Mouse (Mus musculus): ENCODE data around the gene Asic4.
A peak's percentile ranks its signal among the peaks of the same experiment; 100 is the strongest.

Asic4 gene

DNA sequence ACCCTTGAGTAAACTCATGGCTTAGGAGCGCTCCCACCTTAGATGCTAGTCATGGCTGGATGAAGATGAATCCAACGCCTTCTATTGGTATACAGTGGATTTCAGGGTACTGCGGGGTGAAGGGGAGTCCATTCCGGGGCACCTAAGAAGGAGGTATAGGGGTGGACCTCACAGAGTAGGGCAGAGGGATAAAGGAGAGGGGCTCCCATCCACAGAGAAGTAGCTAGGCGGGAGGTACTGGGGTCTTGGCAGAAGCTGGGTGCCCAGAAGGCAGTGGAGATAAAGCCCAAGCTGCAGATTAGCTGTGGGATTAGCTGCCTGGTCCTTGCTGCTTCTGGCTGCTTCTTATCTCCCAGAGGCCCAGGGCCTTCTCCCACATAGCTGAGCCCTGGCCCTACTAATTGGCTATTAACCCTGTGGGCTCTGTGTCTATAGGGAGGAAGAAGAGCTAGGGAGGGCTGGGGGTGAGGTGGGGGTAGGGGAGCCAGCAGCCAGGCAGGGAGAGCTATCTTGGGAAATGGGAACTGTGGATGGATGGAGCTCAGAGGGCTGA, 13.5 kb downstream of the Asic4 start:
- no peak for DNase-seq (ENCODE audit: low spot score in 2 of 2)

DNA sequence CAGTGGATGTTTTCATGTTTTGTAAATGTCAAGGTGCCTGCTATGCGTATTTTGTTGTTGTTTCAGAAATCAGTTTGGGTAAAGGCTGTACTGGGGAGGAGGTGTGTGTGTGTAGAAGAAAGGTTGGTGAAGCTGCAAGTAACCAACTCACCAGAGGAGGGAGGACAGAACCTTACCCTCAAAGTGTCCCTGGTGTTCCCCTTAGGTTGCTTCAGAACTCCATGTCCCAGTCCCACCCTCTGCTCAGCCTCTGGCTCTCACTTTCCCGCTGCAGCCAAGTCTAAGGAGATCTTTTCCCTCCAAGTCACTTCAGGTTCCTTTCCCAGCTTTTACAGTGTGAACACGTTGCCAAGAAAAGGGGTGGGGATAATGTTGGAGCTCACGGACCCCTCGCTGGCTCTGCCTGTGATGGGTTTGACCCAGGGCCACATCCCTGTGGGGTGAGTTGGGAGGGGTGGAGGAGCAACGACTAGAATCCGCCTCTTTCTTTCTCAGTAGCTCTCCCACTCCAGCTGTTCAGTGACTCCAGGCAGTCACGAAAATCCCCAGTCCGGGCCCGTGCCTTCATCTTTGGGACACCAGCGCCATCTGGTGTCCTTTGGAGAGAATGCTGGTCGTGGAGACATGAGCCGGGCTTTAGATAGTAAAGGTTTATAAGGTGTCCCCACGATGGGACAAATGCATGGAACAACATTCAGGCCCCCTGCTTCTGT, 17.1 kb downstream of the Asic4 start:
- peak; percentile 42 to 58 for DNase-seq (ENCODE audit: low spot score in 2 of 2)

DNA sequence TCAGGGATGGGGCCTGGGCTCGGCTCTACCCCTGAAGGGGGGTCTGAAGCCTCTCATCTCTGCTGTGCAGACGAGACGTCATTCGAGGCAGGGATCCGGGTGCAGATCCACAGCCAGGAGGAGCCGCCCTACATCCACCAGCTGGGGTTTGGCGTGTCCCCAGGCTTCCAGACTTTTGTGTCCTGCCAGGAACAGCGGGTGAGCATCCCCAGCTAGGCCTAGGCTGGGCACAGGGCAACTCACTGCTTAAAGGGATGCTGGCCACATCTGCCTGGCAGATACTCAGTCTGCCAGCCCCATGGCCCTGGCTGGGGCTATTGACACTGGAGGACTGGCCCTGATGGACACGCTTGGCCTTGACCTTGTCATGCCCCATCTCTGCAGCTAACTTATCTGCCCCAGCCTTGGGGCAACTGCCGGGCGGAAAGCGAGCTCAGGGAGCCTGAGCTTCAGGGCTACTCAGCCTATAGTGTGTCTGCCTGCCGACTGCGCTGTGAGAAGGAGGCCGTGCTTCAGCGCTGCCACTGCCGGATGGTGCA, 19.1 kb downstream of the Asic4 start:
- no peak for DNase-seq (ENCODE audit: low spot score in 2 of 2)

DNA sequence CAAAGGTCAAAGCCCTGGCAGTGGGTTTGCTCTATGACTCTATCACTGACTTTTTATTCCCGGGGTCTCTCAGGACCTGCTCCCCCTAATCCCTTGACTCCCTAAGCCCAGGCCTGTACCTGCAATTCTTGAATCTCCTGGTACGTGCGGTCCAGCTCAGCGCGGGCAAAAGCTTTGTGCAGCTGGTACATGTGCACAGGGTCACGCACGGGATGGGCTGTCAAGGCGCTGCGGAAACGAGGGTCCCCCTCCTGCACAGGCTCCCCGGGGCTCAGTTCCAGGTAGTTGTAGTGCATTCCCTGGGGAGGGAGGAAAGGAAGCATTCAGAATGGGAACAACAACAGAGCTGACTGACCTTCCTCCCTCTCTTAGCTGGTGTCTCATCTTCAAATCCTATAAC, 26.2 kb downstream of the Asic4 start:
- no peak for DNase-seq (ENCODE audit: low spot score in 2 of 2)

DNA sequence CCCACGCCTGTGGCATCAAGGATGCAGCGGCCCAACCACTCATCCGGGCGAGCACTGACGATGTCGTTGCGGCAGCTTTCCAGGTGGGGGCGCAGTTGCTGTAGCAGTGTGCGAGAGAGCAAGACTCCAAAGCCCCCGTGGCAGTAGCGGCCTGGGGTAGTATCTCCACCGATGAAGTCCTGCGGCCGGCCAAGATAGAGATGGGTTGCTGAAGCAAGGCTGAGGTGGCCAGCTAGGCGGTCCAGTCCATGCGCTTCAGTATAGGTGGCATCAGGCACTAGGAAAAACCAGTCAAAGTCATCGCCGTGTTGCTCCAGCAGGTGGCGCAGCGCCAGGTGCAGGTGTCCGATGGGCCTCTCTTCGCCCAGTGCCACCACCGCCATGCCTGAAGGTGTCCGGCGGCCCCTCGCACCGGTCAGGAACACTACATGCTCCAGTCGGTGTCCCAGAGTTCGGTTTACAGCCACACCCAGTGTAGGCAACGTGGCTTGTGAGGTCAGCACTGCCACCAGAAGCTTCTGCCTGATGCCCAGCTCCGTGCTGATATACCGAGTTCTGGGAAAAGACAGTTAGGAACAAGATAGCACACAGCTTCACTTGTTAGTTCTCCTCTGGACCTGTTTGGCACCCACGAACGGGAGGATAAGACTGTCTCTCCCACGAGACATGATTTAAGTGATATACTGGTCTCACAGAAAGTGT, 27.2 kb downstream of the Asic4 start:
- DNase-seq (ENCODE audit: low spot score in 2 of 2), result peak; percentile 73 to 78

DNA sequence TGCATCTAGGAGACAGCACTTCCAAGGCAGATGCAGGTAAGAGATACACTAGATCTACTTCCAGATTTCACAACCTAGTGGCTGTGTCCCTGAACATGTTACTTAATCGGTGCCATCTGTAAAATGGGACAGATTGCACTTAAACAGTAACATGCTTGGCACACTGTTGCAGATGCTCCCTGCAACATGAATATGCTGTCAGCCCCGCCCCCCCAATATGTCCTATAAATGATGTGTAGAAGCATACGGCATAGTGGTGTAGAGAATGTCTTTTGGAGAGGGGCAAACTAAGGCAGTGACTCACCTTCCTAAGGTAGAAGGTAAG, 27.7 kb downstream of the Asic4 start:
- no peak for DNase-seq (ENCODE audit: low spot score in 2 of 2)

DNA sequence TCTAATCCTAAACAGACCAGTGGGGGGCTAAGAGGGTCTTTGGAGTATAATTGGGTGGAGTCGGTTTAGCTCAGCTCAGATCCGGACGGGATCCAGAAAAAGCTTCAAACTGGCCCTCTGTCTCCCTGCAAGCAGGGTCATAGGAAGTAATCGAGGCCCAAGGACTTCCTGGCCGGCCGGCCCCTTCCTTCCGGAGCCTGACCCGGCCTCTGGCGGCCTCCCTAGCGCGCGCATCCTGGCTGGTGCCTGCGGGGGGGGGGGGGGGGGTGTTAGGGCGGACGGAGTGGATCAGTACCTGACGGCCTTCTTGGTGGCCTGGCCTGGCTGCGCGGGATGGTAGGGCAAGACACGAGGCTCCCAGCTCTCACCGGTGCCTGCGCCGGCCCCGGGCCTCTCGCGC, 28.3 kb downstream of the Asic4 start:
- peak; percentile 32 for DNase-seq (ENCODE audit: low spot score in 2 of 2)

DNA sequence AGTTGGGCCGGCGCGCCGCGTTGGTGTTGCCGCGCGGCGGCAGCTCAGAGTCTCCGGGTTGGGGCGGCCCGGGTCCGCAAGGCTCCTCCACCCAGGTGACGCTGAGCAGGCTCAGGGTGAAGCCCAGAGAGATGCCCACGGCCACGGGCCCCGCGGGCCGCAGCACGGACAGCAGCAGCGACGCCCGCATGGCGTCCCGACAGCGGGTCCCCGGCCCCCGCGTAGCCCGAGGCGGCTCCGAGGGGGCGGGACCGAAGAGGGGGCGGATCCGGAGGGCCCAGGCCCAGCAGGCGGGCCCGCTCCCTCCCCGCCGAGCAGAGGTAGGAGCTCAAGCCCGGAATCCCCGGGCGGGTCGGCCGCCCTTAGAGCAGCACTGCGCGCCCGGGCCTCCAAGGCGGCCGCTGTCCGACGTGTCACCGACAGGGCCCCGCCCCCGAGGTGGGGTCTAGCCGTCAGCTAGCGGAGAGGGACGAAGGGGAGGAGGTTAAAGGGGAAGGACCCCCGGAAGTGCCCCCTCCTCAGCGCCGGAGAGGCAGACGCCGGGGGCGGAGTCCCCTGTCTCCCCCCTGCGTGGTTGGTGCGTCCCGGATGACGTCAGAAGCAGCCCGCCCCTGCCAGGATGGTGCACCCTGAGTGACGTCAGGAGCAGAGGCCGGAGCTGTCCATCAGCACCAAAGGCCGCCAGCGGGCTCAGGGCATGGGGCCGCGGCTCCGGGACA, 28.8 kb downstream of the Asic4 start, which contains the start of the genes Chpf and Tmem198:
TSS of gene Chpf (minus strand) at position 392 of the 719 bp plus-strand sequence.
TSS of gene Tmem198 (plus strand) at position 617 of the 719 bp plus-strand sequence.
- DNase-seq (ENCODE audit: low spot score in 2 of 2), result peak; percentile 93 to 94

DNA sequence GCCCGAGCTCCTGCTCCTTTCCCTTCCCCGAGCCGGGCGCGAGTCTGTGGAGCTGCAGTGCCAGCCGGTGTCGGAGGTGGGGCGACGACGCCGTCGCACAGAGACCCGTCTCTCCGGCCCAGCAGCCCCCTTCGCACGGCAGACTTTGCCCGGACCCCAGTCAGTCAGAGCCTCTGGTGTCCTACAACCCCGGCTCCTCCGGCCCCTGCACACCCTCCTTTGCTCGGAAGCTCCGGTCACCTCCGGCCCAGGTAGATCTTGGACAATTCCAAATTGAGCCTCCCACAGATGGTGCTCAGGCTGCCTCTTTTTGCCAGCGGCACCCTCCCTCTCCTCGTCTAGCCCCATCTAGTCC, 29.4 kb downstream of the Asic4 start:
- DNase-seq (ENCODE audit: low spot score in 2 of 2), result no peak

DNA sequence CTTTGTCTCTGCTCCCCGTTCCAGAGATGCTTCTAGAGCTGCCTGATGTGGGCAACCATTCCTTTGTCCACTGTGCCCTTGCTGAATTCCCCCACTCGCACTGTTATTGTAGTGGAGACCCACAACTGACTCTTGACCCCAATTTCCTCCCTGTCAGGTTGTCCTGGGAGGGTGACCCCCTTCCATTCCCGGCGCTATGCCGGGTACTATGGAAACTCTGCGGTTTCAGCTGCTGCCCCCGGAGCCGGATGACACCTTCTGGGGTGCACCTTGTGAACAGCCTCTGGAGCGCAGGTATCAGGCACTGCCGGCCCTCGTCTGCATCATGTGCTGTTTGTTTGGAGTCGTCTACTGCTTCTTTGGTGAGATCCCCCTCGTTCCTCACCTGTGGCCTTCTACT, 29.8 kb downstream of the Asic4 start:
- no peak for DNase-seq (ENCODE audit: low spot score in 2 of 2)

DNA sequence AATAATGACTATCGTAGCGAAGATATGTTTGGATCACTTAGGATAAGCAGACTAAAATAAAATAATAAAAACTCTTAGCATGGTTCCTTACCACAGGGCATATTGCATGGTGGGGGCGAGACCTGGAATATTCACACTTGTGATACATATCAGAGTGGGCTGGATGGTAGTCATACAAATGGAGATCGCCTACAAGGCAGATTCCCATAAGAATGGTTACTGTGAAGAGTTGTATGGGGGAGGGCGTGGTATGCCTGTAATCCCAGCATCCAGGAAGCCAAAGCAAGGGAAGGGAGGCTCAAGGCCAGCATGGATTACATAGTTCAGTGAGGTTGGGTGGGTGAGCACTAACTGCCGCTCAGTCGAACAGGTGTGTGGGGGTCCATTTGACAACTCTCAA, 30.5 kb downstream of the Asic4 start:
- no peak for DNase-seq (ENCODE audit: low spot score in 2 of 2)

DNA sequence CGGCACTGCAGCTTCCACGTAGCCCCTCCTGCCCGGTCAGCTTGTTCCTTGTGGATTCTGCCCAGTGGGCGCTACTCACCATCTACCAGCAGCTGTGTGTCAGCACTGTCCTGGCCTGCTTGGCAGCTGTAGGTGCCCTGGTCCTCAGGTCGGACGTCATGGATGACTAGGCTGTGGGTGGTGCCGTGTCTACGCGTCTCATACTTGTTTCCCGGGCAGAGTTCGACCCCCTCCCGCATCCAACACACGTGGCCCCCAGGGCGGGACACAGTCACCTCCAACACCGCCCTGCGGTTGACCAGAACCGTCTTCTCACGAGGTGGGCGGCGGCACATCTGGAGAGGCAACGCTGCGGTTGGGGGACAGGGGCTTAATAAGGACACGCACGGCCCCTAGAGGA, 36.3 kb downstream of the Asic4 start:
- DNase-seq (ENCODE audit: low spot score in 2 of 2), result no peak

DNA sequence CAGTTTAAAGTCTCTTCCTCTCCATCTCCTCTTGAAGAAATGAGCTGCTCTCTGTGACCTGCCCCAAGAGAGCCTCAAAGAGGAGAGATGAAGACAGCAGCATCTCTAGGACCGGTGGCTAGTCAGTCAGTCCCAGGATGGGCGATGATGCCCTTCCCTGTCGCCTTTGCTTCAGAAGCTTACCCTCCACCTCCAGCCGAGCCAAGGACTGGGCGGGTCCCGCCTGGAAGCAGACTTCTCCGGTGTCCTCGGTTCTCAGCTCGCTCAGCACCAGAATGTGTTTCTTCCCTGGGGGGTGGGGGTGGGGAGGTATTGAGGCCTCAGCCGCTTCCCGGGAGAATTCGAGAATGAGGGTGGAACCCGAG, 36.8 kb downstream of the Asic4 start:
- DNase-seq (ENCODE audit: low spot score in 2 of 2), result no peak

DNA sequence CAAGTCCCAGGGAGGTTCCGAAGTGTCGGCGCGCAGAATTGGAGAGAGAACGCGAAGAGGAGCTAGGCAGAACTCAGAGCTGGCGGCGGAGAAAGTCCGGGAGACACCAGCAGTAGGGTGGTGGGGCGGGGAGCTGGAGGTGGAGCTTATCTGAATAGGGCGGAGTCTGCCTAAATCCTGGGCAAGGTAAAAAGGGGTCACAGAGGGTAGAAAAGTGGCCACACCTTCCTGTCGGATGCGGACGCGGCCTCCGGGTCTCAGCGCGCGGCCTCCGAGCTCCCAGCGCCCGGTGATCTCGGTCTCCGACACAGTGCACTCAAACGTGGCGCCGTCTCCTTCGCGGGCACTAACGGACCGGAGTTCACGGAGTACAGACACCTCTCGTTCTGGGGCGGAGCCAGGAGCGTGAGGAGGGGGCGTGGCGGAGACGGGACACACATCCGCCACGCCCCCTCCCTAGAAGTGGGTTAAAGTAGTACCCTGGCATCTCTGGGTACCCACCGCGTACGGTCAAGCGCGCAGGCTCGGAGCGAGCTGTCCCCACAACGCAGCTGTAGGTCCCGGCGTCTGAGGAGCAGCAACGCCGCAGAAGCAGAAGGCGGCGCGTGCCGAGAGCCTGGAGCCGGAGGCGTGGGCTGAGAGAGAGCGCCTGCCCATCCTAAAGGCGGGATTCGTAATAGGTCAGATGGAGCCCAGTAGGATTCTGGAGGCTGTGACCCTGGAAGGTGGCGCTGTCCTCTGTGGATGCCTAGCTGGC, 37.3 kb downstream of the Asic4 start:
- peak; percentile 42 to 50 for DNase-seq (ENCODE audit: low spot score in 2 of 2)

DNA sequence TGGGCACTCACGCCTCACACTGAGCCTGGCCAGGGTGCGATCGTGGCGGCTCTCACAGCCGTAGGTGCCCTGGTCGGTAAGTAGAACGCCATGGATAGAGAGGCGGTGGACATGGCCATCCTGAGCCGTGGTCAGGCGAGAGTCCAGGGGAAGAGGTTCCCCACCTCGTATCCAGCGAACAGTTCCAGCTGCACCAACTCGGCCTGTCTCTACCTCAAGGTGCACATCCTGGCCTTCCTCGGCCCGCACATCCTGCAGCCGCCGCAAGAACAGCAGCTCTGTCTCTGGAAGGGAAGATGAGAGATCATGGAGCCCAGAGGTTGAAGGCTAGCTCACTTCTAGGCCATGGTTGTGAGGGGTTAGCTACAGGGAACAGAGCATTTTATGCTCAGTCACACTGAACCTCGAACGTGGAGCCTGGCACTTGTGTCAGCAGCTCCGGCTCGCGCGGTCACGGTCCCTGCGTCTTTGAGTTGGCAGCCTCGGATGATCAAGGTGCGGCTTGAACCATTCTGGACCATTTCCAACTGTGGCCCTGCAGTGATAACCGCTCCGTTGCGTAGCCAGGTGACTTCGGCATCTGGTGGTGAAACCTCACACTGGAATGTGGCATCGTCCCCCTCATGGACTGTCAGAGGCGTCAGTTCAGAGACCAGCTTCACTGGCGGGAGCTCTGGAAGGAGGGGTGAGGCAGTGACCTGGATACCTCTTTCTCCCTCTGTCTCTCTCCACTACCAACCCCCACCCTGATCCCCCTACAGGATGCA, 40.7 kb downstream of the Asic4 start:
- no peak for DNase-seq (ENCODE audit: low spot score in 2 of 2)

DNA sequence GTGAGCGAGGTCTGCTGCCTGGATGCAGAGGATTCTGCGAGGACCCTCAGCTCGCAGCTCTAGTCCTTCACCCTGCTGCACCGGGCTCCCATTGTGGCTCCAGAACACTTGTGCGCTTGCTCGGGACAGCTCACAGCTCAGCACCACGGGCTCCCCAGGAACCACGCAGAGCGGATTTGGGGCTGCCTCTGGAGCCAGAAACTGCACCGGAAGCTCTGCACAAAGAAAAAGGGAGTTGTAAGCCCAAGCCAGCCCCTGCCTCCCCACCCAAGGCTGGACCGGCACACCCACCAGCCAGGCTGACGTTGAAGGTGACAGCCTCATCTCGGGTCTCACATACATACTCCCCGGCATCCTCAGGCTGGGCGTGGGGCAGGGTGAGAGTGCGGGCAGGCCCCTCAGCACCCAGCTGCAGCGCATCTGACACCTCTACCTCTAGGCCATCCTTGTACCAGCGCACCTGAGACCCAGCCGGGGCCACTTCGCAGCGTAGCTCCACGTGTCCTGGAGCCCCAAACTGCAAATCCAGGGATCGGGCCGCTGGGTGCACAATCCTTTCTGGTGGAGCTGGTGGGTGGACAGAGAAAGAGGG, 42.4 kb downstream of the Asic4 start:
- DNase-seq (ENCODE audit: low spot score in 2 of 2), result no peak

DNA sequence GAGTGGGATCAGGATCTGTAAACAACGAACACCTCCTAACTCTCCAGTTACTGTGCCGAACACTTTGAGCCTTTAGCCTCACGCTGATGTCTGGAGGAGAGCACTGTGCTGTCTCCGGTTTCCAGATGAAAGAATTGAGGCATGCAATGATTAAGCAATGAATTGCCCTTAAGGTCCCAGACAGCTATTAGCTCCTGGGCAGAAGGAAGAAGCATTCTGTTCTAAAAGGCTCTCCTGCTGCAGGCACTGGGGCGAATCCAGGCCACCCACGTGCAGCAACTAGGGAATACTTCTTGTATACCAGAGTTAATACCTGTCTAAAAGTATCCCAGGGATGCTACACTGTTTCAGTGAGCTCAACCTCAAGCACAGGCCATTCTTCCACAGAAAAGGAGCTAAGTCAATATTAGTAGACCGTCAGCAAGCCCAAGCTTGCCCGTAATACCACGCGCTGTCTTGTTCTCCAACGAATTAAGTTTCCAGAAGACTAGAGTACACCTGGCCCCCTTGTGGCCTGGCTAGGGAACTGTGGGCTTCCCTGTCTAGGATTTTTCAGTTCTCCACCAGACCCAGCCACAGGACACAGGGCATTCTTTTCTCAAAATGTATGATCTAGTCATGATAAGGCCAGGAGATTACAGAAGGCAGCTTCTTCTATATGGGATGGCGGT, 44.8 kb downstream of the Asic4 start:
- no peak for DNase-seq (ENCODE audit: low spot score in 2 of 2)

DNA sequence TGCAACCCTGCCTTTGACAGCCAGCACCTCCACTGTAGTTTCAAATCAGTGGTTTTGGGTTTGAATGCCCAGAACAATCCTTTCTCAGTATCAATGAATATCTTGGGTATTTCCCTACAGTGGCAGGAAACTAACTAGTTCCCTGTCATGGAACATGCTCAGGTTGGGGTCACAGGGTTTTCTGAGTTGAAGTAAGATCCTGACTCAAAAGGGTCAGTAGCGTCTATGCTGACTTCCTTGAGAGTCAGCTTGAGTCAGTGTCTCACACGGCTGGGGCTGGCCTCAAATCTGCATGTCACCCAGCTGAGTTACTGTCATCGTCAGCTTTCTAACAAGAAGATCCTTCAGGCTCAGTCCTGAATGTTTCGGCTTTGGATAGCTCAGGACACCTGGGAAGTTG, 48.7 kb downstream of the Asic4 start:
- no peak for DNase-seq (ENCODE audit: low spot score in 2 of 2)

DNA sequence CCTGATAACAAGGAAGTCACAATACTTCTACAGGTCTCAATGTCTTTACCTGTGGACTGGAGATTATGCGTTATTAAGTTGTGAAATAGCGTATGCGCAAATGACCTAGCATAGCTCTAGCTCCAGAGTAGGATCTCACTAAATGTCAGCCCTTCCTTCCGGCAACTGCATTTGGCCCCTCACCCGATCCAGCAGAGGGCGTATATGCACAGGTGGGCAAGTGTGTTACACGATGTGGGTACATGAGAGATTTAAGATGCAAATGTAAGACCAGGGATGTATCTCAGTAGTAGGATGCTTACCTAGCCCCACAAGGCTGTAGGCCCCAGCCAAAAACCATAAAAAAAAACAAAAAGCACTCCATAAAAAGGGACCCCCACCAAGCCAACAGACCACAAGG, 49.2 kb downstream of the Asic4 start:
- DNase-seq (ENCODE audit: low spot score in 2 of 2), result no peak

DNA sequence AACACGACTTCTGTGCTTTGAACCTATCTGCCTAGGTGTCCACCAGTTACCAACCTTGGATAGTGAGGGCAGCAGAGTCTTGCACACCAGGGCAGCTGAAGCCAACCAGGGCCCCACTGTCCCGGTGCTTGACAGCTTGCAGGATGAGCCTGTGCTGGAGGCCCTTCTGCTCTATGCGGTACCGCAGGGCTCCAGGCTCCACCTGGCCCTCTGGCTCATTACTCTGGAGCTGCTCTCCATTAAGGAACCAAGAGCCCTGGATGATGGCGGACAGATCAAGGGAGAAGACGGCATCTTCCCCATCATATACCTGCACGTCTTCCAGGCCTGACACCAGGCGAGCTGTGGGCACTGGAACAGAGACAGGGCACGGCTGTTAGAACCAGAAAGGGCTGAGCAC, 51.7 kb downstream of the Asic4 start:
- DNase-seq (ENCODE audit: low spot score in 2 of 2), result no peak
